Mouse (Mus musculus) heart, embryonic 13.5 days (tissue): Measurements from ENCODE around the gene Chd4. TPM values are rescaled to one million over a fixed set of nuclear protein-coding genes. Genes with fewer than 3 reads are reported as not detected.

Source experiments
- ATAC-seq: fragments of 200-750 bp; cut with Nextera tagmentation; 2 replicates; pipeline ENCODE4 v1.8.0; 2017; ENCODE audit warnings: moderate TSS enrichment; ENCODE audit not compliant: insufficient number of reproducible peaks, low FRiP score, low TSS enrichment; ENCODE audit errors: extremely low read depth
- H3K27ac ChIP-seq: fragments of 300-500 bp; sonication (generic); replicated peaks from 2 replicates; pipeline ENCODE4 v1.5.1; 2015; ENCODE audit warnings: moderate library complexity, mild to moderate bottlenecking, inconsistent platforms
- H3K27me3 ChIP-seq: fragments of 300-500 bp; sonication (generic); replicated peaks from 2 replicates; pipeline ENCODE4 v1.6.1; 2015; ENCODE audit warnings: mild to moderate bottlenecking, inconsistent platforms
- H3K36me3 ChIP-seq: fragments of 300-500 bp; sonication (generic); 2 replicates; pipeline ENCODE4 v1.6.1; 2015; ENCODE audit warnings: mild to moderate bottlenecking, inconsistent platforms
- H3K4me1 ChIP-seq: fragments of 300-500 bp; sonication (generic); 2 replicates; pipeline ENCODE4 v1.6.1; 2015; ENCODE audit warnings: inconsistent platforms
- H3K4me2 ChIP-seq: fragments of 300-500 bp; sonication (generic); 2 replicates; pipeline ENCODE4 v1.6.1; 2015; ENCODE audit warnings: inconsistent platforms, mild to moderate bottlenecking, moderate library complexity
- H3K4me3 ChIP-seq: fragments of 300-500 bp; sonication (generic); 2 replicates; pipeline ENCODE4 v1.5.1; 2015; ENCODE audit warnings: moderate library complexity, mild to moderate bottlenecking, inconsistent platforms
- H3K9ac ChIP-seq: fragments of 300-500 bp; sonication (generic); 2 replicates; pipeline ENCODE4 v1.6.1; 2015; ENCODE audit warnings: inconsistent platforms, mild to moderate bottlenecking, moderate library complexity
- H3K9me3 ChIP-seq: fragments of 300-500 bp; sonication (generic); 2 replicates; pipeline ENCODE4 v1.6.1; 2016; ENCODE audit warnings: inconsistent platforms
- WGBS: fragments of 180-500 bp; shearing (Covaris S2); methylation state at CpG from one replicate; pipeline ENCODE4 v1.1.7; 2015; ENCODE audit warnings: mixed read lengths; 5-methylcytosine and 5-hydroxymethylcytosine counted together
- microRNA-seq: library from miRNA; unstranded; fragments of <30 nt; microRNA quantifications from one replicate; pipeline ENCODE4, GENCODE M21; 2016
- polyA plus RNA-seq: library from polyadenylated mRNA; unstranded; fragments of >200 nt; fragmentation: Nextera tagmentation; extraction: Ambion mirVana; gene quantifications from 2 replicates; pipeline ENCODE4 v1.2.1, GENCODE M21; 2015

Chd4 gene
- polyA plus RNA-seq, 1 experiment from 2014 or later = 57.5 TPM

GRCm38 (mm10) chr6:125175469-125175868, 79.7 kb downstream of the Chd4 start:
- no peak overlapping the region for H3K4me3 ChIP-seq
- H3K27ac ChIP-seq = no peak overlapping the region
- H3K36me3 ChIP-seq = peaks cover 100% of the 10 kb centered on the region
- H3K9me3 ChIP-seq = no peaks in the 10 kb centered on the region
- no peaks in the 10 kb centered on the region for H3K27me3 ChIP-seq
- H3K4me2 ChIP-seq = no peak overlapping the region
- WGBS = 87% methylated on average over 5 of the region's 5 CpGs
- no peak for ATAC-seq
- peaks cover 5% of the 10 kb centered on the region; the same call in 1 of the 2 replicates for H3K4me1 ChIP-seq
- no peak overlapping the region for H3K9ac ChIP-seq

GRCm38 (mm10) chr6:125179601-125180000, 83.8 kb downstream of the Chd4 start:
- no peak overlapping the region for H3K4me3 ChIP-seq
- H3K9me3 ChIP-seq = no peaks in the 10 kb centered on the region
- no peak overlapping the region for H3K9ac ChIP-seq
- no peaks in the 10 kb centered on the region for H3K27me3 ChIP-seq
- no peak overlapping the region for H3K4me2 ChIP-seq
- H3K36me3 ChIP-seq = peaks cover 99% of the 10 kb centered on the region
- no peak overlapping the region for H3K27ac ChIP-seq
- no peak for ATAC-seq
- WGBS = 95% methylated on average over 7 of the region's 7 CpGs
- no peaks in the 10 kb centered on the region for H3K4me1 ChIP-seq

Small RNA genes within 50 kb of the gene (microRNA-seq; reads per million reads assigned to microRNA genes)
- gene Mir7045 = not detected

Other genes starting within 250 kb of the Chd4 start
- 15.5 and 17.7 TPM in 2 replicates for gene P3h3, start 238.2 kb upstream of the Chd4 start, polyA plus RNA-seq
- 1.6 TPM in 2 replicates for gene Gpr162, start 232.0 kb upstream of the Chd4 start, polyA plus RNA-seq
- not detected in 2 replicates for gene Cd4, start 207.8 kb upstream of the Chd4 start, polyA plus RNA-seq
- 1.0 and 1.1 TPM in 2 replicates for gene Lag3, start 184.3 kb upstream of the Chd4 start, polyA plus RNA-seq
- gene Ptms, start 175.9 kb upstream of the Chd4 start, polyA plus RNA-seq = 231 and 233 TPM in 2 replicates
- gene Mlf2, start 164.6 kb upstream of the Chd4 start, polyA plus RNA-seq = 288 and 320 TPM in 2 replicates
- gene Cops7a, start 130.4 kb upstream of the Chd4 start, polyA plus RNA-seq = 140 and 143 TPM in 2 replicates
- gene Pianp, start 99.3 kb upstream of the Chd4 start, polyA plus RNA-seq = 0.31 and 0.50 TPM in 2 replicates
- gene Zfp384, start 86.8 kb upstream of the Chd4 start, polyA plus RNA-seq = 9.3 and 10.1 TPM in 2 replicates
- 78.2 and 91.2 TPM in 2 replicates for gene Ing4, start 56.2 kb upstream of the Chd4 start, polyA plus RNA-seq
- 5.4 and 6.6 TPM in 2 replicates for gene Acrbp, start 46.3 kb upstream of the Chd4 start, polyA plus RNA-seq
- 0.24 and 0.63 TPM in 2 replicates for gene Lpar5, start 28.1 kb upstream of the Chd4 start, polyA plus RNA-seq
- gene Nop2, start 35.9 kb downstream of the Chd4 start, polyA plus RNA-seq = 42.7 and 48.1 TPM in 2 replicates
- 9.4 and 9.5 TPM in 2 replicates for gene Iffo1, start 49.3 kb downstream of the Chd4 start, polyA plus RNA-seq
- 4,266 and 4,534 TPM in 2 replicates for gene Gapdh, start 70.5 kb downstream of the Chd4 start, polyA plus RNA-seq
- 80.3 and 81.8 TPM in 2 replicates for gene Ncapd2, start 95.7 kb downstream of the Chd4 start, polyA plus RNA-seq
- 219 and 251 TPM in 2 replicates for gene Mrpl51, start 95.8 kb downstream of the Chd4 start, polyA plus RNA-seq
- 4.4 and 4.7 TPM in 2 replicates for gene Vamp1, start 119.6 kb downstream of the Chd4 start, polyA plus RNA-seq
- 3.4 and 4.2 TPM in 2 replicates for gene Tapbpl, start 135.9 kb downstream of the Chd4 start, polyA plus RNA-seq
- 2.0 TPM in 2 replicates for gene Cd27, start 141.0 kb downstream of the Chd4 start, polyA plus RNA-seq
- gene Tuba3a, start 190.1 kb downstream of the Chd4 start, polyA plus RNA-seq = 0.16 TPM in 1 of 2 replicates, not detected in the other
- gene Ltbr, start 217.9 kb downstream of the Chd4 start, polyA plus RNA-seq = 42.9 and 43.5 TPM in 2 replicates
- gene Scnn1a, start 224.7 kb downstream of the Chd4 start, polyA plus RNA-seq = 0.63 and 0.69 TPM in 2 replicates